In the genomic region with DNA sequence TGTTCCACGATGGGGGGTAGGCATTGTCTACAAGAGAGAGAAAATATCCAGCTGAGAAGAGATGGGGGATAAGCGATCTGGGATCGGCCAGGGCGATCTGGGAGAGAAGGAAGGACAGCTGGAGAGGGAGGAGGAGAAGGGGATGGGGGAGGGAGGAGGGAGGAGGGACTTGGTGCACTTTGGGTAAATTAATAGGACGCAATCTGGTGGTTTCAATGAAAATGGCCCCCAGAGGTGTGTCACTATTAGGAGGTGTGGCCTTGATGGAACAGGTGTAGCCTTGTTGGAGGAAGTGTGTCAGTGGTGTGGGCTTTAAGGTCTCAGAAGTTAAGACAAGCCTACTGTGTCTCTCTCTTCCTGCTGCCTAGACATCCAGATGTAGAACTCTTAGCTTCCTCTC, we compare ENCODE assay signal across 13 mouse cellular contexts.
"Had no signal": no experiment of that assay in that cellular context is flagged by ENCODE, and none has a peak within 500 bp of the region (broad histone marks: within the 10 kb centered on the region; RNA-seq: fewer than 3 reads in every experiment).

No protein-coding gene starts in this region.

- H3K27ac ChIP-seq: left cerebral cortex, adult 2 months; limb, embryonic 10.5 days; macrophage; midbrain, embryonic 13.5 days; neural tube, embryonic 15.5 days had no signal

- ATAC-seq: midbrain, embryonic 13.5 days had no signal

- DNase-seq: kidney, adult 18-20 months; kidney, postnatal 14 days; lung, adult 2 months; lung, postnatal 10 days; right cerebral cortex, postnatal 4 days; spleen, adult 18-20 months had no signal

- H3K4me3 ChIP-seq: left cerebral cortex, adult 2 months; limb, embryonic 10.5 days; liver, embryonic 15.5 days; midbrain, embryonic 13.5 days; myocyte; neural tube, embryonic 15.5 days had no signal

- H3K27me3 ChIP-seq: liver, embryonic 15.5 days had no signal

- H3K36me3 ChIP-seq: limb, embryonic 10.5 days; liver, embryonic 15.5 days; midbrain, embryonic 13.5 days; neural tube, embryonic 15.5 days had no signal

- H3K4me2 ChIP-seq: midbrain, embryonic 13.5 days; neural tube, embryonic 15.5 days had no signal

- H3K9ac ChIP-seq: liver, embryonic 15.5 days; midbrain, embryonic 13.5 days; neural tube, embryonic 15.5 days had no signal

- H3K9me3 ChIP-seq: limb, embryonic 10.5 days; liver, embryonic 15.5 days; midbrain, embryonic 13.5 days; neural tube, embryonic 15.5 days had no signal
